Mouse (Mus musculus) adrenal gland, postnatal 36 days (tissue): Measurements from ENCODE around the gene Zfp607b. TPM values are rescaled to one million over a fixed set of nuclear protein-coding genes. Genes with fewer than 3 reads are reported as not detected.

Source experiments
- DNase-seq, 2 experiments: peaks; one replicate each; pipeline ENCODE4 v3.0.0; 2021; ENCODE audit warnings: mixed read lengths in 1 of 2
- long read RNA-seq, 2 experiments: library from polyadenylated mRNA; stranded (forward); transcript quantifications; one replicate each; pipeline ENCODE4 v2.0.0; 2021; ENCODE audit warnings: borderline sequencing depth in 2 of 2
- total RNA-seq, 2 experiments: library from RNA; stranded (reverse); gene quantifications; 2 replicates each; pipeline ENCODE4 v1.2.3; 2021

The Zfp607b gene
- 1 to 10 TPM; 1.2 to 2.3 TPM for total RNA-seq
- long read RNA-seq, experiment 1, full-length matches to known transcripts = 5 of 7 reads
- long read RNA-seq, experiment 1, partial matches to known transcripts = 0 of 7 reads
- long read RNA-seq, experiment 1, other reads (novel, unspliced or antisense) = 2 of 7 reads
- long read RNA-seq, experiment 2 = 0 reads

DNA sequence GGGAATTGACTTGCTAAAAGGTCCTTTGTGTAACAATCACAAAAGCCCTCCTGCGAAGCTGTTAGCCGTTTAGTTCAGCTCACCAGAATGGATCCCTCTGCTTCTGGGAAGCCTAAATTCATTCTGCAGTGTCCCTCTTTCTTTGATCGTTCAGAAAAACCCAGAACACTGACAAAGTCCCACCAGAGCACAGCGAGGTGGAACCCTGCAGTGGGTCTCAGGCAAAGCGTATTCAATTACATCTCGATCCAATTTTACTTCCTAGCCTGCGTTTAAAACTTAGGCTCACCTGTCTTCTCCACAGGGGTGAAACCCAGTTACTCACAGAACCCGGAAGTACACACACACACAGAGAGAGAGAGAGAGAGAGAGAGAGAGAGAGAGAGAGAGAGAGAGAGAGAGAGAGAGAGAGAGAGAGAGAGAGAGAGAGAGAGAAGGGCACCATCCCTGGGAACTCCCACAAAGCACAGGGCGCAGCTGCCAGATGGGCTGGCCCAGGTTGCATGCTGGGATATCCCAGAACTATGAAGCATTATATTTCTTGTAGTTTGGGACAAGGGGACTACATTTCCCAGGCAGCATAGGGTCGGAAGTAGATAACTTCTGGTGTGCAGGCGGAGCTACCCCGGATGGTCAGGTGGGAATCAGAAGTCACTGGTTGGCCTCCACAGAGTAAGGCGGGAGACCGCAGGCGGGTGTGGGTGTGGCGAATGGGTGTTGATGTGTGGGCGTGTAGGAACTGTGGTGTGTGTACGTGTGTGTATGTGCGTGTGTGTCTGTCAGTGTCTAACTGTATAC, at the start of gene Zfp607b:
TSS of gene Zfp607b (plus strand) at position 526 of the 798 bp plus-strand sequence.
- DNase-seq = peak; percentile 93

DNA sequence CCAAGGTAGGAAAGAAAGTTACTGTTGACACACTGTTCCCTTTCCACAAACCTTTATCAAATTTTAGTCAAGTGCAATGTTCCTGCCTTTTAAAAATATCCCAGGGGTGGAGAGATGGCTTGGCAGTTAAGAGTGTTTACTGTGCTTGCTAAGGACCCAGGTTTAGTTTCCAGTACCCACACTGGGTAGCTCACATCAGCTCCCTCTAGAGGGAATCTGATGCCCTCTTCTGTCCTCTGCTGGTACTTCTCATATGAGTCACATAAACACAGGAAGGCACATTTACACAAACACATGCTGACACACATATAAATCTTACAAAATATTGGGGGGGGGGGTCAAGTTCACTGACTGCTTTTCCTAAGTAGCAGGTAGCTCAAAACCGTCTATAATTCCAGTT, 44.7 kb upstream of the Zfp607b start:
- no peak for DNase-seq

DNA sequence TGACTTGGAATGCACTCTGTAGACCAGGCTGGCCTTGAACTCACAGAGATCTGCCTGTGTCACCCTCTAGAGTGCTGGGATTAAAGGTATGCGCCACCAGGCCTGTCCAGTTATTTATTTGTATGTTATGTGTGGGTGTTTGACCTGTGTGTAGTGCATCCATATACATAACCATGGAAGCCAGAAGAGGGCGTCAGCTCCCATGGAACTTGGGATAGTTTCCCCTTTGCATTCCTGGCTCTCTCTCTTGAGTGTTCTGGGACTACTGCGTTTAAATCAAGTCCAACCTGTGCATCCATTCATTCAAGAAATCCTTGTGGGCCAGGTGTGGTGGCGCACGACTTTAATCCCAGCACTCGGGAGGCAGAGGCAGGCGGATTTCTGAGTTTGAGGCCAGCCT, 42.6 kb upstream of the Zfp607b start:
- DNase-seq = no peak

DNA sequence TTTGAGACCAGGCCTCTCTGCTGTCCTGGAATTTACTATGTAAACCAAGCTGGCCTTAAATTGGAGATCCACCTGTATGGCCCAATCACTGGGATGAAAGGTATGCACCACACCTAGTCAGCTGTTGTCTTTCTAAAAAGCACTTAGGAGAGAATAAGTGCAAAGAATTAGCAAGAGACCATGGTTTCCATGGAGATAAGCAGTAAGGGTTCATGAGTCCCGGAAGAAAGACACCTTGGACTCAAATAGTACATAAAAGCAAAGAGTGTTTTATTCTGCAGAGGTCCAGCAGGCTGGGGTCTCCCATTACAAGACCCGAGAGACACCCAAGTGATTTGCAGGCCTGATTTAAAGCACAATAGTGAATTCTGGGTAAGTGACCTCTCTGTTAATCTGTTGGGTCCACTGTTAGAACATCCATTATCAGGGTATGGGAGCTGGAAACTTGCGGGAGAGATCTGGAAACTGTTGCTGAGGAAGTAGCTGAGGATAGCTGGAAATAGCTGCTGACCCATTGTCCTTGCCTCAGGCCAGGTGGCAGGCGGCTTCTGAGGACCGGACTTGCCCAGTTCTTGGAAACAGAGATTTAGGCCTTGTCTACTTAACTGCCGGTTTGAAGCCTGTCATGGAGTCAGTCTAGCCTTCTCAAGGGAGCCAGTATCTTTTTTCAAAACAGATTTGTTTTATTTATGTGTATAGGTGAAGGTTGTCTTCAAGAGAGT, 41.7 kb upstream of the Zfp607b start:
- DNase-seq = no peak

DNA sequence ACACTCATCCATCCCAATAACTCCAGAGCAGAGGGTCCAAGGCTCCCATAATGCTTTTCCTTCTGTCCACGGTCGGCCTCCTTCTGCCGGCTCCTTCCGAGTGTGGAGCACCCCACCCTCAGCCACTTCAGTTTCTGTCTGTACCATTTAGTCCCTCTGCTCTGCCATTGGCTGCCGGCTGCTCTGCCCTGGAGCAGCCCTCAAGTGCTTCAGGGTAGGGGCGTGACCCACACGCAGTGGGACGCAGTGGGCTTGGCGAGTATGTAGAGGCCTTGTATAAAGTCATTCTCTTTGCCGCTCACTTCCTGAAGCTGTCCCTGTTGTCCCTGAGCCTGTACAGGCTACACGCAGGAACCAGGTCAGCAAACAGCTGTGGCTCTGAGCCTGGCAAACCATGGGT, 39.4 kb upstream of the Zfp607b start:
- no peak for DNase-seq

DNA sequence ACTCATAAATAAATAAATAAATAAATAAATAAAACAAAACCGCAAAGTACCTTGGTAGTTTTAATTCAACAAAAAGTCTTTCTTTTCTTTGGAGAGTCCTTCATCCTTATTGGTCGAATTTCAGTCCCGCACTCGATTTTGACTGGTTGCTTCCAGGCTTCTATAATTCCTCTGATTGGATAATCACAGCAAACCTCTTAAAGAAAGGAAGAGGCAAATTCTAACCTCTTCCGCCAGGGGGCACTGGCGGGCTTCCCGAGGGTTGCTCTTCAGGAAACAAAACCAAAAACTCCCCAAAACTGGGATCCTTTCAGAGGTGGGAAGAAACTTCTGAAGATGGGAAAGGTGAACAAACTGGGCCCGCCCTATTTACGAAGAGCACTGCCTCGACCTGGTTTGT, 38.2 kb upstream of the Zfp607b start:
- DNase-seq = peak; percentile 77 to 87

DNA sequence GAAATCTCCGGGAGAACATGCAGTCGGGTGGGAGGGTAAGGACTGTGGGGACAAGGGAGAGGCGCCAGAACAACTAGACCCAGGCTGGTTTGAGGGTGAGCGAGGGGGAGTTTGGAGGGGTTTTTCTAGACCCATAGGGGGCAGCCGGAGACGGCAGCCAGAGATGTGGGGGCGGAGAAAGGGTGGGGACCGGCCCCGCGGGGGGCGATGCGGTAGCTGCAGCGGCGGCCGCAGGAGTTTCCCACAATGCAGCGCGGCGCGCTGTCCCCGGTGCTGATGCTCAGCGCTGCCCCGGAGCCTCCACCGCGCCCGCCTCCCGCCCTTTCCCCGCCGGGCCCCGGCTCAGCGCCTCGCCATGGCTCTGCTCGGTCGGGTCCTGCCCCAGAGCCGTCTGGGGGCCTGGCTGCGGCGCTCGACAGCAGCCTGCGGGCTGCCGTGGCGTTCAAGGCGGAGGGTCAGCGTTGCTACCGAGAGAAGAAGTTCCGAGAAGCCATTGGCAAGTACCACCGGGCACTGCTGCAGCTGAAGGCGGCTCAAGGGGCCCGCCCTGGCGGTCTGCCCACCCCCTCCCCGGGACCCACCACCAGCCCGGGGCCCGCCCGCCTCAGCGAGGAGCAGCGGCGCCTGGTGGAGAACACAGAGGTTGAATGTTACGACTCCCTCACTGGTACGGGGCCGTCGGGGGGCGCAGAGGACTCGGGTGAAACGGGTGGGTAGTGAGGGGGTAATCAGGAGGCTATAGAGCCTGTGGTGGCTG, 35.3 kb upstream of the Zfp607b start, which contains the start of gene Ttc9b:
TSS of gene Ttc9b (plus strand) at position 235 of the 757 bp plus-strand sequence.
- peak; percentile 40 to 67 for DNase-seq

DNA sequence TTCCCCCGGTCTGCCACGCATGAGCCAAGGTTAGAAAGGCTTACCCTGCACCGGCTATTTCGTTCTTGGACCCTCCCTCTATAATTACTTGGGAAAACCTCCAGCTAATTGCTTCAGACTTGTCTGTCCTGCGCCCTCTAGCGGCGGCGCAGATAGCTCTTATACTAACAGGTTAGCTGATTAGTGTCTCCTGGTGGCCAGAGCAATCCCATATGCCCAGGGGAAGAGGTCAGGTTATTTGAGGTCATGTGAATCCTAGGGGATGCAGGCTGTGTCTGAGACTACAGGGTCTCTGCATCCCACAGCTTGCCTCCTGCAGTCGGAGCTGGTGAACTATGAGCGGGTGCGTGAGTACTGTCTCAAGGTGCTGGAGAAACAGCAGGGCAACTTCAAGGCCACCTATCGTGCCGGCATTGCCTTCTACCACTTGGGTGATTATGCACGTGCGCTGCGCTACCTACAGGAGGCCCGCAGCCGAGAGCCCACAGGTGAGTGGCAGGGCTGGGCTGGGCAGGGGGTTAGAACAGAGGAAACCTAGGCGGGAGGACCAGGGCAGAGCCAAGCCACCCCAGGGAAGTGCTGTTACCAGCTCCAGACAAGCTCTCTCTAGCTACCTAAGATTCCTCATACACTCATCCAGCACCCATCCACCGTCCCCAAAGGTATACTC, 34.4 kb upstream of the Zfp607b start:
- peak; percentile 35 to 45 for DNase-seq

DNA sequence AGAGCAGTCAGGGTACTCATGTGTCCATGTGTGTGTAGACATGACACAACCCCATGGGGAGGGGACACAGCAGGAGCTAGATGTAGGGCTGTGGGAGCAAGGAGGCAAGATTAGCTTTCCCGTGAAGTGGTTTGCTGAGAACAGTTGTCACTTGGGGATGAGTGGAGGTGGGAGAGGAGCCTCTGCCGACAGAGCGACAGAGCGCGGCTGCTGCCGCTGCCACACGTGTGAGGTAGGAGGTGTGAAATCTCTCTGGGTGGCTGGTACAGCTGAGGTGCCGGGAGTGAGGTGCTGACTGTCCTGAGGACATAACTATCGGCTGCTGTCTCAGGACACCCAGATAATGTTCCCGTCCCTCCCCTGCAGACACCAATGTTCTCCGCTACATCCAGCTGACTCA, 33.6 kb upstream of the Zfp607b start:
- DNase-seq = no peak

DNA sequence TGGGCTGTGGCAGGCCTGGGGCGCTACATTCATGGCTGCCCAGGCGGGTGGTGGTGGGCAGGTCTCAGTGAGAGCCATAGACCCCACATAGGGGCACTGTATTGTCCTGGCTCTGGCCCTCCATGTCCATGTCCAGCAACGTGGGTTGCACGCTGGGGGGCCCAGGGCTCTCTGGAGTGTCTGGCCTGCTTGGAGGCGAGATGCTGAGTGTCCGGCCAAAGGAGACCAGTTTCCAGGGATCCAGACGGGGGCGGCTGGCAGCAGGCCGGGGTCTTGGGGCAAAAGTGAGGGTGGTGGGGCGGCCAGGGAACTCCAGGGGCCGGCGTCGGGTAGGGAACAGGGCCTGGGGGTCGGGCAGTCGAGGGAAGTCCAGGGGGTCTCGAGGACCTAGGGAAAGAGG, 32.5 kb upstream of the Zfp607b start:
- DNase-seq = no peak

DNA sequence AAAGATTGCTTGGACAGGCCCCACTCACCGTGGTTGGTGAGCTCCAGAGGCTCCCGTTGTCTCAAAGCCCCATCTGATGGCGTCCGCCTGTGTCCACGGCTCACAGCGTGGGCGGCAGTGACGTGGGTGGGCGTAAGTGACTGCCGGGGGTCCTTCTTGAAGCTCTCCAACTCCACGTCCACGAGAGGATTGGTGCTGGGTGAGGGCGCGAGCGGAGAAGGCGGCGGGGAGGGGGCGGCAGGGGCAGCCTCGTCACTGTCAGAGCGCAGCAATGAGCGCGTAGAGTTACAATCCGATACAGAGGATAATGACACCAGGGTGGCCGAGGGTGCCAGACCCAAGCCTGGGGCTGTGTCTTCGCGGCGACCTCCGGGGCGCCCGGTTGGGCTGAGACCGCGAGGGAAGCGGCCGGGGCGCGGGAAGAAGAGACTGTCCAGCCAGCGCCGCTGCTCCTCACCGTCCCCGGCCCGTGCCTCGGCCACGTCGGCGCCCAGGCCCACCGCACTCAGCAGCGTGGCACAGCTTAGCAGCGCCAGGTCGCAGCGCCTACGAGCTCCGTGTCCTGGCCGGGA, 31.2 kb upstream of the Zfp607b start:
- no peak for DNase-seq

DNA sequence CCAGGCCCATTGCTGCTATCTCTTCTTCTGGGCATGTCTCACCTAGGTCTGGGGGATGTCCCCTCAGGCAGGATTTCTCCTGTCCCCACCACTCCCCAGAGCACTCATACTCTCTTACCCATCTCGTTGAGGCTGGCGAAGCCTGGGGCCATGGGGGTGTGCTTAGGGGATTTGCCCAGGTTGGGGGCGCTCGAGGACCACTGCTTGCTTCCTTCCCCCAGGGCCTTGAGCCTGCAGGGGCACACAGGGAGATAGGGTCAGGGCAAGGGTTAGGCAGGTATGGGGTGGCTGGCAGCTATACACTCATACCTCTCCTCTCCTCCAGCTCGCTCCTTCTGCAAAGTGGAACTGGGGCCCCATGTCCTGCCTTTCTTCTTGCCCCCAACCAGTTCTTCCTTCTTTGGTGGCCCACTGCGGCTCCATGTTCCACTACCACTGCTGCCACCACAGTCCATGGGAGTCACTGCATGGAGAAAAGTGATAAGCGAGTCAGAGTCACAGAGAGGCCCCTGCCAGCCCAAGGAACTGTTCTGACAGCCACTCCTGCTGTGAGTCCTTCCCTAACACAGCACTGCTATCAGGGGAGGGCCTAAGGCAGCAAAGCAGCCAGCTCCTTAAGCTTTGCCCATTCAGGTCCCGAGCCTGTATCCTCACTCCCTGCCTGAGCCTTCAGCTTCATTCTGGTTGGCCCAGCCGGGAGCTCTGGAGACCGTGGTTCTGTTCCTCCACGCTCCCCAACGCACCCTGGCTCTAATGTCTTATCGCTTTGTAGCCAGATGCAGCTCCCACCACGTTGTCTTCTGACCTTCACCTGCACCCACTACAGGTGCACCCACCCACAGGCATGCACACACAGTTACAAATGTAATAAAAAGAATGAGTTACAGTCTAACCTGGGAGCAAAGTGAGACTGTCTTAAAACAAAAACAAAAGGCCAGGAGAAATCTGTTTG, 30.2 kb upstream of the Zfp607b start:
- DNase-seq = no peak

DNA sequence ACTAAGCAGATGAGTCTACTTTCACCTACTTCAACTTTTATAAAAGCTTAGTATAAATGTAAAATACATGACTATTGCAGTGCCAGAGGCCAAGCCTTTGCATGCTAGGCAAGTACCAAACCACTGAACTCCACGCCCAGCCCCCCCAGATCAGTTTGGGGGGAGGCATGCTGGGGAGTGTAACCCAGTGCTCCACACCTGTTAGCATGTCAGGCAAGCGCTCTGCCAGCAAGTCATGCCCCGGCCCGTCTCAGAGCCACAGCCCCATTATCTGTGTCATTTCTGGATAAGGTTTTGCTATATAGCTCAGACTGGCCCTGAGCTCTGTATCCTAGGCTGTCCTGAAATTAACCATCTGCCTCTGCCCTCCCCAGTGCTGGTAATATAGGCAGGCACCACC, 27.1 kb upstream of the Zfp607b start:
- no peak for DNase-seq

DNA sequence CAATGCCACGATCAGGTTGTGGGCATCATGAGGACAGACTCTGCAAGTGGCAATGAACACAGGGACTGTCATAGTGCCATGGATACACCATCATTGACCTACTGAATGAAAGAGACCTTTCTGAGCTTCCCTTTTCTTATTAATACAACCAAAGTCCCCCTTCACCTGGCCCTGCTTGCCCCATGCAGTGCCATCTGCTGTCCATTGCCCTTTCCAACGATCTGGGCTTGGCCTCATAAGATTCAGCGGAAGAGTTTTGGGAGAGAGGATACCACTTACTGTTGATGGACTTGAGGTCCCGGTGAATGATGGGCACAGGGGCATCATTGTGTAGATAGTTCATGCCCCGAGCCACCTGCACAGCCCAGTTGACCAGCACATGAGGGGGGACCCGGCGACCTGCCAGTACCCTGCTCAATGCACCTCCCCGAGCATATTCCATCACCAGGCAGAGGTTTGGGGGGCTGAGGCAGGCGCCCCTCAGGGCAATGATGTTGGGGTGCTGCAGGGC, 16.0 kb upstream of the Zfp607b start:
- no peak for DNase-seq

DNA sequence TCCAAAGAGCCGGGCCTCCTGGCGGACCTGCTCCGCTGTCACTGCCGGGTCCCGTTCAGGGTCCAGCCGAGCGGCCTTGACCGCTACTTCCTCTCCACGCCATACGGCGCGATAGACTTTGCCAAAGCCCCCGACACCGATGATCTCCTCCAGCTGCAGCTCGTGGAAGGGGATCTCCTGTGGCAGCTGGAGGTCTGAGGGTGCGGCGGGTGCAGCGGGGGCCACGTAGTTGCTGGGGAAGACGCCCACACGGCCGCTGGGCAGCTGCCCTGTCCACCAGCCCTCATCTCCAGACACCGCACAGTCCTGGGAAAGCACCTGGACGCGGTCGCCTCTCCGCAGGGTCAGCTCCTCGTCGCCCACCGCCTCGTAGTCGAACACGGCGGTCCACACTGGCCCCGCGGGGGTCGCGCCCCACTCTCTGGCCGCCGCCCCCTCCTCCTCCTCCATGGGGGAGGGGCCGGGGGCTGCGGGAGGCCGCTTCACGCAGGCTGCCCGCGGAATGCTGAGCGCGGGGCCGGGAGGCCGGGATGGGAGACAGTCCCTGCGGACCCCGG, 15.5 kb upstream of the Zfp607b start:
- peak in 1 of 2 experiments; percentile 33 for DNase-seq

DNA sequence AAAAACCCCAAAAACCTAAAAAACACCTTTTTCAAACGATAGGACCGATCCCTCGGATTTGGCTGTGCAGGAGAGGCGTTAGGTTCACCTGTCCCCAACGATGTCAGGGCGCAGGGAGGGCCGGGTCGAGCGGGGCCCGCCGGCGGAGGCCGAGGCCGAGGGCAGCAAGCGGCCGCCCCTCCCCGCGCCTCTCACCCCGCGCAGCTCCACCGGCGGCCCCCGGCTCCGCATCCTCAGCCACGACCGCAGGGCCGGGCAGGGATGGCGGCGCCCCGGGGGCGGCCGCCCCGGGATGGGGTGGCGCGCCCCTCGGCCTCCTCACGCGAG, 15.0 kb upstream of the Zfp607b start:
- DNase-seq = no peak

DNA sequence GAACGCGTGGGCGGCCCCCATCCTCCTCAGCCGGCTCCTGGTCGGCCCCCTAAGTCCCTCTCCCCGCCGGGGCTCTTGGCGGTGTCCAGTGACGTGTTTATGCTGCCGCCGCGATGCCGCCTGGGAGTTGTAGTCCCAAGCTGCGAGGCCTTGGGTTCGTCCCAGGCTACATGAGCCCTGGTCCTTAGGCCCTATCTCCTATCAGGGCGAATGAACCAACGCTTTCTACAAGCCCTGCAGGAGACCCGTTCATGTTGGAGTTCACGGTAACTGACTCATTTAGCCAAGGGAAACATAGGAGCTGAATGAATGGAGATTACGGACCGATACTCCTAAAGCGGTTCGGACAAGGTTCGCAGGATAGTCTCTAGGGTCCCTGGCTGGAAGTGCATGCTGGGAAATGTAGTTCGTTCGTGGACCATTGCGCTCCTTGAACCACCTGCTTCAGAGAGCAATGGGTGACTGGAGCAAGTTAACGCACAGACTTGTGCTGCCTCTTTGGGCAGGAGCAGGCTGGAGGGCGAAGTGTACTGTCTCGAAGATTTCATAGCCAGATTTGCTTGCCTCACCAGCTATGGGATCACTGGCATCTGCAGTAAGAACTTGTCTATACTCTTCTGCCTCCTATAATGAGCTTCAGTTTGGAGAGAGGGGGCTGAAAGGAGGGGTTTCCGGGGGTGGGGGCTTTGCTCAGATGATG, 14.5 kb upstream of the Zfp607b start, which contains the start of gene Map3k10:
TSS of gene Map3k10 (minus strand) at position 77 of the 700 bp plus-strand sequence.
- peak; percentile 95 to 96 for DNase-seq

DNA sequence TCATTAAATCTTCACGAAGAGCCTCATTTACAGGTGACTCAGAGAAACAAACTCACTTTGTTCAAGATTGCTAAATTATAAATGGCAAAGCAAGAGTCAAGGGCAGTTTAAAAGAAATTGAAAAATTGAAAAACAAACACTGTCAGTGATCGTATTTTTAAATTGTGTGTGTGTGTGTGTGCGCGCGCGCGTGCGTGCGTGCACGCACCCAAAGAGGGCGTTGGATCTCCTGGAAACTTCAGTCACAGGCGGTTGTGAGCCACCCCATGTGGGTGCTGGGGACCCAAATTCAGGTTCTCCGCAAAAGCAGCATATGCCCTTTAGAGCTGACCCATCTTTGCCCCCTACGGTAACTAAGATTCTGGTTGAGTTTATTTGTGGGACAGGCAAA, 13.9 kb upstream of the Zfp607b start:
- no peak for DNase-seq

DNA sequence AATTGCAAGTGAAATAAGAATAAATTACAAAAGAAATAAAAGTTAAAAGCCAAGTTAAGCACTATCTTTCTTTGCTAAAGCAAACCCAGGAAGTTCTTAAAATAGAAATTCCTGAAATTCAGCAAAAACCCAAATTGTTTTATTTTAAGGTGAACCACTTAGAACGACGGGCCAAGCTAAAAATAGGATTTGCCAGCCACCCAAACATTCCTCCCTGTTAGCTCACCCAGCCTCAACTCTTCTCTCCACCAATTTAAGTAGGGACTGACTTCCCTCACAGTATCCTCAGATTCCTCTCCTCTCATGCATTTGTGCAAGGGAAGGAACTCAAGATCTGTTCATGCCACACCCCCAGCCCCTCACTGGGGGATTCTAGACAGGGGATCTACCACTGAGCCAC, 5.9 kb upstream of the Zfp607b start:
- no peak for DNase-seq
